10 mouse cellular contexts compared by ENCODE assay signal in genomic region chr13:35765817-35766216, GRCm38 (mm10).
DNase-seq lines count a peak whose midpoint lies in the region; ATAC-seq lines count a peak whose summit lies in the region.
"Had no signal": no experiment of that assay in that cellular context is flagged by ENCODE, and none has a peak within 500 bp of the region (broad histone marks: within the 10 kb centered on the region; RNA-seq: fewer than 3 reads in every experiment).

No protein-coding gene starts in this region.

- no peak for ATAC-seq in hindbrain, embryonic 11.5 days (ENCODE audit: low FRiP score)
- ATAC-seq in liver, embryonic 12.5 days: no peak
- no peak for ATAC-seq in granulocyte monocyte progenitor cell, adult 5-6 weeks (replicated peaks; ENCODE audit: poor library complexity, severe bottlenecking)

- no peaks in the 10 kb centered on the region for H3K36me3 ChIP-seq in hindbrain, embryonic 11.5 days (ENCODE audit: control insufficient read depth, insufficient read depth, low read length)
- 0 out of 2 replicates have a peak, but pooled peaks cover 3% of the 10 kb centered on the region for H3K36me3 ChIP-seq in hindbrain, embryonic 10.5 days
- H3K36me3 ChIP-seq in liver, embryonic 12.5 days: peaks cover under 1% of the 10 kb centered on the region; the same call in 1 of the 2 replicates

- no peaks in the 10 kb centered on the region for H3K27me3 ChIP-seq in hindbrain, embryonic 11.5 days (ENCODE audit: control insufficient read depth, insufficient read depth, low read length)
- no peaks in the 10 kb centered on the region for H3K27me3 ChIP-seq in hindbrain, embryonic 10.5 days (ENCODE audit: insufficient read depth, poor library complexity, severe bottlenecking)
- H3K27me3 ChIP-seq in liver, embryonic 12.5 days (replicated peaks): no peaks in the 10 kb centered on the region

- H3K27ac ChIP-seq in hindbrain, embryonic 11.5 days (ENCODE audit: low read depth, low read length): no peak overlapping the region
- H3K27ac ChIP-seq in hindbrain, embryonic 10.5 days: no peak overlapping the region
- peak overlapping the region; percentile 70 for H3K27ac ChIP-seq in liver, embryonic 12.5 days

- no peak overlapping the region for H3K4me3 ChIP-seq in hindbrain, embryonic 11.5 days (ENCODE audit: low read depth, low read length)
- no peak overlapping the region for H3K4me3 ChIP-seq in hindbrain, embryonic 10.5 days
- H3K4me3 ChIP-seq in liver, embryonic 12.5 days: no peak overlapping the region

- WGBS in hindbrain, embryonic 11.5 days: 41% methylated on average over 2 of the region's 2 CpGs
- WGBS in hindbrain, embryonic 10.5 days: 48% methylated on average over 2 of the region's 2 CpGs
- WGBS in liver, embryonic 12.5 days (ENCODE audit: insufficient replicate concordance): 45% methylated on average over 2 of the region's 2 CpGs

- no peaks in the 10 kb centered on the region for H3K9me3 ChIP-seq in hindbrain, embryonic 11.5 days (ENCODE audit: control insufficient read depth, low read length)
- no peaks in the 10 kb centered on the region for H3K9me3 ChIP-seq in hindbrain, embryonic 10.5 days
- H3K9me3 ChIP-seq in liver, embryonic 12.5 days (replicated peaks): no peaks in the 10 kb centered on the region

- H3K9ac ChIP-seq in hindbrain, embryonic 11.5 days (ENCODE audit: low read depth, low read length): no peak overlapping the region
- H3K9ac ChIP-seq in liver, embryonic 12.5 days: no peak overlapping the region

- no peaks in the 10 kb centered on the region for H3K4me1 ChIP-seq in hindbrain, embryonic 11.5 days (replicated peaks; ENCODE audit: control insufficient read depth, insufficient read depth, low read length)
- peaks cover 9% of the 10 kb centered on the region for H3K4me1 ChIP-seq in hindbrain, embryonic 10.5 days (replicated peaks)
- peaks cover 97% of the 10 kb centered on the region for H3K4me1 ChIP-seq in liver, embryonic 12.5 days

- peak; percentile 21 for DNase-seq in adrenal gland, postnatal 10 days
- DNase-seq in adrenal gland, adult 8-10 months: no peak
- peak; percentile 29 for DNase-seq in hindbrain, embryonic 11.5 days (ENCODE audit: low spot score)
- DNase-seq in hindbrain, embryonic 10.5 days (ENCODE audit: low spot score): no peak
- DNase-seq in R1 (ENCODE audit: low read depth, low spot score): peak; percentile 62
- no peak for DNase-seq in testis, postnatal 14 days (ENCODE audit: low spot score)
- DNase-seq: cerebellum, adult 9-11 months; gastrocnemius, postnatal 25 days had no signal

- no peak overlapping the region for H3K4me2 ChIP-seq in hindbrain, embryonic 11.5 days (replicated peaks; ENCODE audit: low read depth, low read length)
- H3K4me2 ChIP-seq in liver, embryonic 12.5 days: no peak overlapping the region

Comparison
In these comparisons a context has a peak if more than half of its experiments do, and no peak if none do; other contexts are left out.
1. DNase-seq: peak in adrenal gland, postnatal 10 days (single experiment), hindbrain, embryonic 11.5 days (single experiment) and R1 (single experiment); none in adrenal gland, adult 8-10 months (single experiment), hindbrain, embryonic 10.5 days (single experiment) and testis, postnatal 14 days (single experiment).